Mouse (Mus musculus): ENCODE results near the gene Tmem79.
"Not testable (repeated sequence)": the region's sequence is repeated elsewhere in the genome, so short reads cannot be mapped to it uniquely, and the experiment has no call there.

Gene Tmem79

DNA sequence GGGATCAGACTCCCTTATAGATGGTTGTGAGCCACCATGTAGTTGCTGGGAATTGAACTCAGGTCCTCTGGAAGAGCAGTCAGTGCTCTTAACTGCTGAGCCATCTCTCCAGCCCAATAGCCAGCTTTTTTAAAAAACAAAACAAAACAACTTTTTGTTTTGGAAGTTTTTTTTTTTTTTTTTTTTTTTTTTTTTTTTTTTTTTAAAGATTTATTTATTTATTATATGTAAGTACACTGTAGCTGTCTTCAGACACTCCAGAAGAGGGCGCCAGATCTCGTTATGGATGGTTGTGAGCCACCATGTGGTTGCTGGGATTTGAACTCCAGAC is 50.4 kb downstream of the Tmem79 start:
- DNase-seq (ENCODE audit: low read depth, low spot score): not testable (repeated sequence)

DNA sequence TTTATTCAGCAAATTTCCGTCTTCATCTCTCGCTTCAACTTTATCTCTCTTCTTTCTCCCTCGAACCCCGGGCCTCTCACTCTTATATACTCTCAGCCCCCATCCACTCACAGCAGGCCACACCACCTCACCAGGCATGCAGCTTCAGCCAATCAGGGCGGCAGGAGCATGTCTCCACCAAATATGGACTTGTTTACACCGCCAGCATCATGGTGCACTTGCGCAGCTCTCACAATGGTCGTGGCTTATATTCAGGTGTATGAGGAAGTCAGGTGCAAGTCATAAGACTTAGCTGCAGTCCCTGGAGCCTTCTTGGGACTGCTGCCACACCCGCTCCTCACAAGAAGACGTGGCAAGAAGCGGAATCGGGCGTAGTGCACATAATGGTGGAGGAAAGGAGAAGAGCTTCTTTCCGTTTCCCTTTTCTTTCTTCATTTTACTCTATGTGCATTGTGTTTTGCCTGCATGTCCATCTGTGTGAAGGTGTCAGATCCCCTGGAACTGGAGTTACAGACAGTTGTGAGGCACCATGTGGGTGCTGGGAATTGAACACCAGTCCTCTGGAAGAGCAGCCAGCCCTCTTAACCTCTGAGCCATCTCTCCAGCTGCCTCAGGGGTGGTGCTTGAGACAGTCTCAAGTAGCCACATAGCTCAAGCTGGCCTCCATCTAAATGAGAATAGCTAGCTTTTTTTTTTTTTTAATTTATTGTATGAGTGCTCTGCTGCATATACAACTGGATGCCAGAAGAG is 51.0 kb downstream of the Tmem79 start:
- DNase-seq (ENCODE audit: low read depth, low spot score): not testable (repeated sequence)

GRCm38 (mm10) chr3:88281141-88281916 is 54.6 kb downstream of the Tmem79 start:
- not testable (repeated sequence) for DNase-seq (ENCODE audit: low read depth, low spot score)

GRCm38 (mm10) chr3:88280035-88280434 is 55.9 kb downstream of the Tmem79 start:
- DNase-seq (ENCODE audit: low read depth, low spot score): no peak

Measured in 3T3-L1 (cell line).